Mouse (Mus musculus): ENCODE results near the gene Elovl2. TPM values are rescaled to one million over a fixed set of nuclear protein-coding genes. Genes with fewer than 3 reads are reported as not detected.

The Elovl2 gene
- total RNA-seq, 1 experiment = 3.7 TPM

GRCm38 (mm10) chr13:41158426-41158825, 61.8 kb downstream of the Elovl2 start:
- no peaks in the 10 kb centered on the region for H3K9me3 ChIP-seq (ENCODE audit: control insufficient read depth, insufficient read depth, low read depth, low read length)
- DNase-seq (ENCODE audit: low read depth, low spot score) = no peak
- no peak overlapping the region for H3K9ac ChIP-seq (ENCODE audit: insufficient read depth, low read depth, low read length, poor library complexity, severe bottlenecking)
- no peak overlapping the region for H3K27ac ChIP-seq (ENCODE audit: insufficient read depth, low read depth, low read length, poor library complexity, severe bottlenecking)
- no peaks in the 10 kb centered on the region for H3K4me1 ChIP-seq (ENCODE audit: control insufficient read depth in 2 of 2, insufficient read depth in 2 of 2, low read length in 2 of 2, poor library complexity in 1 of 2)
- no peaks in the 10 kb centered on the region for H3K36me3 ChIP-seq (ENCODE audit: control insufficient read depth, insufficient read depth, low read length, poor library complexity, severe bottlenecking)
- H3K4me3 ChIP-seq (ENCODE audit: insufficient read depth in 1 of 2, low read depth in 1 of 2, low read length in 2 of 2, poor library complexity in 1 of 2, severe bottlenecking in 1 of 2) = no peak overlapping the region
- in situ Hi-C loops (cut with MboI; ENCODE audit: low sequenced_read_pairs in 2 of 2, unreplicated experiment in 2 of 2) = no loop called here
- TF ChIP-seq CHD2 (IDR thresholded peaks at IDR 0.05; ENCODE audit: low read depth, low read length) (no peak), ZNF384 (IDR thresholded peaks at IDR 0.05; ENCODE audit: low read depth, low read length) (no peak), HCFC1 (IDR thresholded peaks at IDR 0.05; ENCODE audit: borderline replicate concordance, insufficient read depth, low read length) (no peak)

GRCm38 (mm10) chr13:41153146-41153545, 67.1 kb downstream of the Elovl2 start:
- H3K4me1 ChIP-seq (ENCODE audit: control insufficient read depth in 2 of 2, insufficient read depth in 2 of 2, low read length in 2 of 2, poor library complexity in 1 of 2) = peaks cover 3 to 5% of the 10 kb centered on the region in 2 experiments; a peak in 3 of 4 replicates
- no peaks in the 10 kb centered on the region for H3K9me3 ChIP-seq (ENCODE audit: control insufficient read depth, insufficient read depth, low read depth, low read length)
- no peaks in the 10 kb centered on the region for H3K36me3 ChIP-seq (ENCODE audit: control insufficient read depth, insufficient read depth, low read length, poor library complexity, severe bottlenecking)
- DNase-seq (ENCODE audit: low read depth, low spot score) = no peak
- no peak for TF ChIP-seq CHD2 (IDR thresholded peaks at IDR 0.05; ENCODE audit: low read depth, low read length)
- TF ChIP-seq ZC3H11A (IDR thresholded peaks at IDR 0.05; ENCODE audit: borderline replicate concordance, low read depth, low read length) = no peak
- TF ChIP-seq MAFK (IDR thresholded peaks at IDR 0.05; ENCODE audit: insufficient read depth, low read depth, low read length) = no peak
- TF ChIP-seq ZNF384 (IDR thresholded peaks at IDR 0.05; ENCODE audit: low read depth, low read length) = no peak
- no peak for TF ChIP-seq HCFC1 (IDR thresholded peaks at IDR 0.05; ENCODE audit: borderline replicate concordance, insufficient read depth, low read length)
- in situ Hi-C loops (cut with MboI; ENCODE audit: low sequenced_read_pairs in 2 of 2, unreplicated experiment in 2 of 2) = no loop called here
- no peak overlapping the region for H3K9ac ChIP-seq (ENCODE audit: insufficient read depth, low read depth, low read length, poor library complexity, severe bottlenecking)
- H3K4me3 ChIP-seq (ENCODE audit: insufficient read depth in 1 of 2, low read depth in 1 of 2, low read length in 2 of 2, poor library complexity in 1 of 2, severe bottlenecking in 1 of 2) = peak overlapping the region; percentile 29 to 35; a peak in 2 of 4 replicates
- H3K27ac ChIP-seq (ENCODE audit: insufficient read depth, low read depth, low read length, poor library complexity, severe bottlenecking) = no peak overlapping the region

- H3K27ac ChIP-seq (ENCODE audit: insufficient read depth, low read depth, low read length, poor library complexity, severe bottlenecking) = no peak overlapping the region; the same call in 1 of the 2 replicates
- peaks cover 4 to 16% of the 10 kb centered on the region in 2 experiments for H3K4me1 ChIP-seq (ENCODE audit: control insufficient read depth in 2 of 2, insufficient read depth in 2 of 2, low read length in 2 of 2, poor library complexity in 1 of 2)
- no peak overlapping the region for H3K9ac ChIP-seq (ENCODE audit: insufficient read depth, low read depth, low read length, poor library complexity, severe bottlenecking)
- DNase-seq (ENCODE audit: low read depth, low spot score) = peak; percentile 91
- in situ Hi-C loops (cut with MboI; ENCODE audit: low sequenced_read_pairs in 2 of 2, unreplicated experiment in 2 of 2) = no loop called here
- peak overlapping the region in 1 of 2 experiments; percentile 27; a peak in 2 of 4 replicates for H3K4me3 ChIP-seq (ENCODE audit: insufficient read depth in 1 of 2, low read depth in 1 of 2, low read length in 2 of 2, poor library complexity in 1 of 2, severe bottlenecking in 1 of 2)
- no peaks in the 10 kb centered on the region for H3K9me3 ChIP-seq (ENCODE audit: control insufficient read depth, insufficient read depth, low read depth, low read length)
- no peaks in the 10 kb centered on the region for H3K36me3 ChIP-seq (ENCODE audit: control insufficient read depth, insufficient read depth, low read length, poor library complexity, severe bottlenecking)
- TF ChIP-seq ZC3H11A (IDR thresholded peaks at IDR 0.05; ENCODE audit: borderline replicate concordance, low read depth, low read length) (peak; percentile 41; the same call in 1 of the 2 replicates), HCFC1 (IDR thresholded peaks at IDR 0.05; ENCODE audit: borderline replicate concordance, insufficient read depth, low read length) (no peak)
Observed at GRCm38 (mm10) chr13:41146271-41146670, 73.9 kb downstream of the Elovl2 start.

- H3K4me1 ChIP-seq (ENCODE audit: control insufficient read depth in 2 of 2, insufficient read depth in 2 of 2, low read length in 2 of 2, poor library complexity in 1 of 2) = peaks cover 4 to 16% of the 10 kb centered on the region in 2 experiments
- H3K36me3 ChIP-seq (ENCODE audit: control insufficient read depth, insufficient read depth, low read length, poor library complexity, severe bottlenecking) = no peaks in the 10 kb centered on the region
- H3K9ac ChIP-seq (ENCODE audit: insufficient read depth, low read depth, low read length, poor library complexity, severe bottlenecking) = no peak overlapping the region
- no peaks in the 10 kb centered on the region for H3K9me3 ChIP-seq (ENCODE audit: control insufficient read depth, insufficient read depth, low read depth, low read length)
- H3K27ac ChIP-seq (ENCODE audit: insufficient read depth, low read depth, low read length, poor library complexity, severe bottlenecking) = peak overlapping the region; percentile 80
- in situ Hi-C loops (cut with MboI; ENCODE audit: low sequenced_read_pairs in 2 of 2, unreplicated experiment in 2 of 2) = no loop called here
- TF ChIP-seq CHD2 (IDR thresholded peaks at IDR 0.05; ENCODE audit: low read depth, low read length) = no peak
- TF ChIP-seq ZNF384 (IDR thresholded peaks at IDR 0.05; ENCODE audit: low read depth, low read length) = peak; percentile 98
- TF ChIP-seq MAFK (IDR thresholded peaks at IDR 0.05; ENCODE audit: insufficient read depth, low read depth, low read length) = 0 out of 2 replicates have a peak, but pooled peaks have one; percentile 14
- peak; percentile 86 for DNase-seq (ENCODE audit: low read depth, low spot score)
- 0 out of 4 replicates have a peak overlapping the region, but pooled peaks of 1 of the 2 experiments have one; percentile 5 for H3K4me3 ChIP-seq (ENCODE audit: insufficient read depth in 1 of 2, low read depth in 1 of 2, low read length in 2 of 2, poor library complexity in 1 of 2, severe bottlenecking in 1 of 2)
Observed at GRCm38 (mm10) chr13:41145433-41145970, 74.7 kb downstream of the Elovl2 start.

GRCm38 (mm10) chr13:41134901-41135300, 85.3 kb downstream of the Elovl2 start:
- TF ChIP-seq CHD2 (IDR thresholded peaks at IDR 0.05; ENCODE audit: low read depth, low read length) (no peak), ZC3H11A (IDR thresholded peaks at IDR 0.05; ENCODE audit: borderline replicate concordance, low read depth, low read length) (peak; percentile 67), ZNF384 (IDR thresholded peaks at IDR 0.05; ENCODE audit: low read depth, low read length) (peak; percentile 65; the same call in 1 of the 2 replicates)
- peak; percentile 79 for DNase-seq (ENCODE audit: low read depth, low spot score)
- Histone ChIP-seq H3K4me3 (ENCODE audit: insufficient read depth in 1 of 2, low read depth in 1 of 2, low read length in 2 of 2, poor library complexity in 1 of 2, severe bottlenecking in 1 of 2) (no peak overlapping the region), H3K9me3 (ENCODE audit: control insufficient read depth, insufficient read depth, low read depth, low read length) (no peaks in the 10 kb centered on the region), H3K36me3 (ENCODE audit: control insufficient read depth, insufficient read depth, low read length, poor library complexity, severe bottlenecking) (no peaks in the 10 kb centered on the region), H3K4me1 (ENCODE audit: control insufficient read depth in 2 of 2, insufficient read depth in 2 of 2, low read length in 2 of 2, poor library complexity in 1 of 2) (0 out of 4 replicates have a peak, but pooled peaks cover 0 to 2% of the 10 kb centered on the region in 2 experiments), H3K9ac (ENCODE audit: insufficient read depth, low read depth, low read length, poor library complexity, severe bottlenecking) (no peak overlapping the region), H3K27ac (ENCODE audit: insufficient read depth, low read depth, low read length, poor library complexity, severe bottlenecking) (no peak overlapping the region)
- in situ Hi-C loops (cut with MboI; ENCODE audit: low sequenced_read_pairs in 2 of 2, unreplicated experiment in 2 of 2) = no loop called here

Other genes starting within 250 kb of the Elovl2 start
- 92.4 and 117 TPM in 2 replicates for gene Pak1ip1, start 219.4 kb downstream of the Elovl2 start, total RNA-seq (2012; rRNA removed)
- gene Tmem14c, start 204.1 kb downstream of the Elovl2 start, total RNA-seq (2012; rRNA removed) = 123 and 134 TPM in 2 replicates
- gene Mak, start 140.7 kb downstream of the Elovl2 start, total RNA-seq (2012; rRNA removed) = 0.54 and 0.79 TPM in 2 replicates
- gene Gcm2, start 109.4 kb downstream of the Elovl2 start, total RNA-seq (2012; rRNA removed) = 0.37 and 0.40 TPM in 2 replicates
- gene Sycp2l, start 106.1 kb downstream of the Elovl2 start, total RNA-seq (2012; rRNA removed) = 0.85 and 2.0 TPM in 2 replicates
- gene Smim13, start 29.4 kb upstream of the Elovl2 start, total RNA-seq (2012; rRNA removed) = 5.5 and 7.4 TPM in 2 replicates
- not detected in 2 replicates for gene Gm17364, start 53.6 kb upstream of the Elovl2 start, total RNA-seq (2012; rRNA removed)